Mouse (Mus musculus) adrenal gland, adult 18-20 months (tissue): Measurements from ENCODE around the gene Sap30bp. TPM values are rescaled to one million over a fixed set of nuclear protein-coding genes. Genes with fewer than 3 reads are reported as not detected.
A peak's percentile ranks its signal among the peaks of the same experiment; 100 is the strongest.

ENCODE experiments used
- DNase-seq, 2 experiments: peaks; one replicate each; pipeline ENCODE4 v3.0.0; 2021 to 2022; ENCODE audit warnings: low spot score in 2 of 2
- total RNA-seq, 2 experiments: library from RNA; stranded (reverse); gene quantifications; 1 replicate in 1 of 2; 2 replicates in 1 of 2; pipeline ENCODE4 v1.2.3; 2021

The Sap30bp gene
- total RNA-seq, 2 experiments from 2014 or later: 37.3 to 47.6 TPM

DNA sequence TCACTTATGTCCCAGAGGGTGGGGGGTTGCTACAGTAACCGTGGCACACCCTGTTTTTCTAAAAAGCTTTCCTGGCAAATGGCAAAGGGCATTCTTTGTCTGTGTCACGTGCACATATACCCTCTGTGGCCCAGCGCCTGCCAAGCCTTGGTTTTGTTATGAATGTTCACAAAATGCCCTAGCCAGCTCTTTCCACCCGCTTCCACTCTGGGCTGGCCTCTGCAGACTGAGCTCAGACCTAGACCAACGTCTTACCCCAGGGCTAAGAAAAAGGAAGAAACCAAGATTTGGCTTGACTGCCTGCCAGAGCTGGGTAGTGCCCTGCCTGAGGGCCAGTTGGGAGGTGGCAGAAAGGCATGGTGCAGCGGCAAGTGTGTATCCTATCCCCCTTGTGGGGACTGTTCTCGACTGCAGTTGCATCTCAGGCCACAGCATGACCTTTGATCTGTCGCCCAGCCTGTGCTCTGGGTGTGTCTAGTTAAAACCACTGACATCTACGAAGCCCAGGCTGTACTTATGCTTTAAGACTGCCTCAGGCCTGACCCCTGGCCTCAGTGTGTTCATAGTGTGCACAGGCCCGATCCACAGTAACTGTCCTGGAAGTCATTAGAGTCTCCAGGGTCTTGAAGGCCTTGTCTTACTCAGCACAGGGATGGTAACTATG, 22.2 kb downstream of the Sap30bp start:
- no peak for DNase-seq

DNA sequence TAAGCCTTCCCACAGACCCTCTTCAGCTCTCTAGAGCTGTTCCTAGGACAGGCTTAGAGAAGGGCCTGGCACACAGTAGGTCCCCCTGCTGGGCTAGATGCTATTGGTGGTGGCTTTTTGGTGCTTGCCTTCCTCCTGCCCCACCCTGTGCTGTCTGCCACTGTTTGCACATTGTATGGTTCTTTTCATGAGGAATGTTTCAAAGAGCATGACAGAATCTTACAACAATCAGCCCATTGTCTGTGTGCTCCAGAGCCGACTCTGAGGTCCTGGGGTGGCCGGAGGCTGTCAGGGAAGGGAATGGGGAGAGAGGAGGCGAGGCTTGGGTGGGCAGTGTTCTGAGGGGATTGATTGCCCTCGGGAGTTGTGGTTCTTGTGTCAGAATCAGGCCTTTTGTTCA, 23.4 kb downstream of the Sap30bp start:
- no peak for DNase-seq

DNA sequence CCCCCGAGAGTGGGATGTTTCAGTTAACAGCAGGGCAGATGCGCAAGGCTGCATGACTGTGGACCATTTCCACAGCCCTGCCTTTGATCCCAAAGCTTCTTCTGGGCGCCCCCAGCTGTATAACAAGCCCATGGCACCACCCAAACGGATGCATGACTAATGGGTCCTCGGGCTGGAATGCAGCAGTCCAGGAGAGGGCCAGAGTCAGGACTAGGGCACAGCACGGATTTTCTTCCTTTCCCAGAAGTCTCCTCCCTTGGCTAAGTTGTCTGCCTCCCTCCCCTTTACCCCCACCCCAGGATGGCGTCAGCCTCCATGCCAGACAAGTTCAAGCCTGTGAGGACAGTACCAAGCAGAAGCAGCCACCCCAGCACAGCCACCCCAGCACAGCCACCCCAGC, 24.9 kb downstream of the Sap30bp start:
- DNase-seq: no peak

DNA sequence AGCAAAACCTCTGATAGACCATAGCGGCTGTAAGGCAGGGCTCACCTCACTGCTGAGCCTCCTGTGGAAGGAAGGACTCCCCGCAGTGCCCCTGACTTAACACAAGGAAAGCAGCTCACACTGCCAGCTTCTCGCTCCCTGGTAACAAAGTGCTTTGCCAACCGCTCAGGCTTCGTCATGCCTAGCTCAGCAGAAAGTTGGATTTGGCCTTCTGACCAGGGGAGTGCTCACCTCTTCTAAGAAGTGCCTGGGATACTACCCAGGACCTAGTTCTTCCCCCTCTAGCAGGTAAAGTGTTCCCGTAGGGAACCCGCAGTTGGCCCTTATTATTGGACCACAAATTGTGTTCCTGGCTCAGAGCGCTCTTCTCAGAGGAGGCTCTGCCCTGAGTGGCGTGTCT, 25.9 kb downstream of the Sap30bp start:
- DNase-seq: no peak

DNA sequence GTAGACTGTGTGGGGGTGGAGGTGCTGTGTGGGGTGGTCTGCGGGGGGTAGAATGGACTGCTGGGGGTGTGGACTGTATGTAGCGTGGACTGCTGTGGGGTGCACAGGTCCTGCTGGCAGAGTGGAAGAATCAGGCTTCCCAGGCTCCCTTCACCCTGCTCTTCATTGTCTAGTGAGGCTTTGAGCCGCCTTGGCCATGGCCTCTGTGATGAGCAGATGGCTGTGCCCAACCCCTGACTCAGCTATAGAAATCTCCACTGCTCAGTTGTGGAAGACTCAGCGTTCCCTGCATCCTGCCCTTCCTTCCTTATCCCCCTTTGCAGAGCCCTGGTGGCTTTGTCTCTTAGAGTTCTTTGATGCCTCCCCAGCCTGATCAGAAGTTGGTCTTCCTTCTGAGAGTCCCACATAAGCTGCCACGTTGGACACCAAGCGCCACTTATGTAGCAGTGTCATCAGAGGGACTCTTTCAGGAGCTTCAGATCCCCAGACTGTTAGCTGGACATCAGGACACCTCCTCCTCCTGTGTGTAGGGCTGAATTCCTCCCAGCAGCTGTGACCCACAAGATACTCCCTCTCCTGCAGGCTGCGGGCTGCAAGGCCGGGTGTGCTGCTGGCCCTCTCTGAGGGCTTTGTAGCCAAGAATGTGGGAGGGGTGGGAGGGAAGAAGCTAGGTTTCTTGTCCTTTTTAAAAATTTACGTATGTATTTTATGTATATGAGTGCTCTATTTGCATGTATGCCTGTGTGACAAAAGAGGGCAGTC, 29.8 kb downstream of the Sap30bp start:
- DNase-seq: no peak

GRCm38 (mm10) chr11:115964977-115965604, 32.0 kb downstream of the Sap30bp start:
- DNase-seq: peak; percentile 54 to 60

DNA sequence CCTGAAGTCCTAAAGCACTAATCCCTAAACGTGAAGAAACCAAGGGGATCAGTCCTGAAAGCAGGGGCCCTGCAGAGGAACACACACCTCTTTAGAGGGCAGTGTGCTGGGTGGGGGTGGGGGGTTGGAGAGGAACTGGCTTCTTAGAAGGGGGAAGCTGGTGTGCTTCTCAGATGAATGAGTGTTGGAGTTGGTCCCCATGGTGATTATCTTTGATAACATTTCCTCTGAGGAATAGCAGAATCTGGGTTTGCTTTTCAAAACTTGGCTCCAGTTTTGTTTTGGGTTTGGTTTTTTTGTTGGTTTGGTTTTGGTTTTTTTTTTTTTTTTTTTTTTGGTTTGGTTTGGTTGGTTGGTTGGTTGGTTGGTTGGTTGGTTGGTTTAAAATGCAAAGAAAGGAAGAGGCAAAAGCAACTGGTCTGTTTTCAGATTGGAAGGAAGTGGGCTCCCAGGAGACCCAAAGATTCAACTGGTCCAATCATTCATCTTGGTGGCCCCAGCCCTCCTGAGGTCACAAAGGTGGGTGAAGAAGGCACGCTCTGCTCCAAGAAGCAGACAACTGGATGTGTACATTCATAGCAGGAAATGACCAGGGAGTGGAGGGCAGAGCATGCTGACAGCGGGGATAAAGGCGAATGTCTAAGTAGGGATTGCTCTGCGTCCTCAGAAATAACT, 35.8 kb downstream of the Sap30bp start:
- DNase-seq: no peak

GRCm38 (mm10) chr11:115970006-115970673, 37.1 kb downstream of the Sap30bp start:
- no peak for DNase-seq

DNA sequence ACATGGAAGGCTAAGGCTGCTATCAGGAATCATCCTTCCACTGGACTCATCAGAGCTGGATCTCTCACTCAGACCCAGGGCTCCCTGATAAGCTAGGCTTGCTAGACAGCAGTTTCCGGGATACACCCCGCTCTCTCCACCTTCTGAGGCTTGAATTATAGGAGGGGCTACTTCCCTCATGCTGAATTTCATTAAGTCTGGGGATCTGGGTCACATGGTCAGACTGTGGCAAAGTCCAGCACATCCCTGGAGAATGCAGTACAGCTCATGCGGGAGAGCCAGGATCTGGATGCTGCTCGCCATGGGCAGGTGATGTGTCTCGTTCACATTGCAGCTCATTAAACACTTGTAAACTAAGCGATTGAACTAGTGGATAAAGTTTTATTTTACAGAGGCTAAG, 37.9 kb downstream of the Sap30bp start:
- no peak for DNase-seq

DNA sequence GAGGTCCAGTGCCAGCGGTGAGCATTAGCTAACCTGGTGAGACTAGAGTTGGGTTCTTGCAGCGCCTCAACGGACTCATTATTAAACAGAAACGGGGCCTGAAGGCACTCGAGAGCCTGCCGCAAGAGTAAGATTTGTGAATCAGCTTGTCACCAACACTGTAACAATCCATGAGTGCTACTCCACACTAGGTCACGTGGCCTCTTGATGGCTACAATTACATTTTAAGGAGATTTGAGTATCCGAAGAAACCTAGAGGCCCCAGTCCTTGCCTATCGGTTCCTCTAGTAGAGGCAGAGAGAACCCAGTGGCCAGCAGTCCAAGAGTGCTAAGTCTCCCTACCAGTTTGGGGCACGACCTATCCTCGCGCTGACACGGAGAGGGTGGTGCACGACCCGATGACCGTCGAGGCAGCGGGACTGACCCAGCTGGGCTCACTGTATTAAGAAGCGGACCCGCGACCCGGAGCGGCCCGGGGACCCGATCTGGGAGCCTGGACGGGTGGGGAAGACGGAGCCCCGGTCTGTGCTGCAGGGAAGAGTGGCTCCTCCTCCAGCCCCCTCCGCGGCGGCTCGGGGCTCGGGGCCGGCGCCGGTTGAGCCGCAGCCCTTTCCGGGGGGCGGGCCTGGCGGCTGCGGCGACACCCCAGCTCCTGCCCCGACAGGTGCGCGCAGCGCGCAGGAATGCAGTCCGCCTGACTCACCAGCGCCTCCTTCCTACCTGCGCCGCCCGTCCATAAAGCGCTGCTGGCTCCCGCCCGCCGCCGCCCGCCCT, 41.4 kb downstream of the Sap30bp start, which contains the start of gene Itgb4:
Gene Itgb4, plus strand, starts transcription at position 401 of the 774 bp plus-strand sequence.
- DNase-seq: no peak

GRCm38 (mm10) chr11:115975083-115975420, 42.0 kb downstream of the Sap30bp start:
- no peak for DNase-seq

DNA sequence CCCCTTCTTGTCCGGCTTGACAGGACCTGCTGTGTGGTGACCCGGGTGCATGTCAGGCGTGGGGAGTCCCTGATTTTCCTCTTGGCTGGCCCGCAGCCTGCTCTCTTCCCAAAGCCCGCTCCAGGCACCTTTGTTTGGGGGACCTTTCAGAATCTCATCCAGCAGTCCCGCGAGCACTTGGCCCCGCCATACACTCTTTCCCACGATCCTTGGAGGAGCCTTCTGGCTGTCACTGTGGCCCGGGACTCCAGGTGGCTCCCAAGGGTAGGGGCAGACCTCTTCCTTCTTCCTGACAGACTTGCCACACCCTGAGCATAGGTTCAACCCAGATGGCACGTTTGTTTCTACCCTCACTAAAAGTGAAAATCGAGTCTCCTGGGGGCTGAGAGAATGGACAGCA, 42.5 kb downstream of the Sap30bp start:
- DNase-seq: no peak

GRCm38 (mm10) chr11:115982472-115982871, 49.4 kb downstream of the Sap30bp start:
- DNase-seq: no peak

- DNase-seq: no peak
These were observed 50.2 kb downstream of the Sap30bp start for GRCm38 (mm10) chr11:115983291-115983690.

DNA sequence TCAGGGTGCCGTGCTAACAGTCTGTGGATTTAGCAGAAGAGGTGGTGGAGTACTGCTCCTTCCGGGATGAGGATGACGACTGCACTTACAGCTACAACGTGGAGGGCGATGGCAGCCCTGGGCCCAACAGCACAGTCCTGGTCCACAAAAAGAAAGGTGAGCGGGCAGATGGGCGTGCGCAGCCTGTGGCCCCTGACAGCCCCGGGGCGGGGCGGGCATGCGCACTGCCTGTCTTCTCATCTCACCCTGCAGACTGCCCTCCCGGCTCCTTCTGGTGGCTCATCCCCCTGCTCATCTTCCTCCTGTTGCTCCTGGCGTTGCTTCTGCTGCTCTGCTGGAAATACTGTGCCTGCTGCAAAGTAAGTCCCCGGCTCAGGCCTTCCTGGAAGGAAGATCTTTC, 56.6 kb downstream of the Sap30bp start:
- no peak for DNase-seq

DNA sequence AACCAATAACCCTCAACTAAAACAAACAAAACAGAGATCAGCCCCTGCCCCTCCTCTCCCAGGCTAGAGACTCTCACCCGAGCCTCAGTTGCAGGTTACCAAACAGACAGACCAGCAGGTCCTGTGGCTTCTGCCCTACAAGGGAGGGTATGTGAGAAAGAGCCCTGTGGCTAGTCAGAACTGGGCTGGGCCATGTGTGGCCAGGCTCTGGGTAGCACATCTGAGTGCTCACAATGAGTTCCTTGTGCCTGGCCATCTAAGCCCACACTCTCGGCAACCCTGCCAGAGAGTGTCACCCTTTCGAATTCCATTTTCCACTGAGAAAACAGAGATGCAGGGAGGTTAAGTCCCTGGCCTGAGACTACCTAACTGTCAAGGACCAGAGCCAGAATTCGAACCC, 59.0 kb downstream of the Sap30bp start:
- no peak for DNase-seq

DNA sequence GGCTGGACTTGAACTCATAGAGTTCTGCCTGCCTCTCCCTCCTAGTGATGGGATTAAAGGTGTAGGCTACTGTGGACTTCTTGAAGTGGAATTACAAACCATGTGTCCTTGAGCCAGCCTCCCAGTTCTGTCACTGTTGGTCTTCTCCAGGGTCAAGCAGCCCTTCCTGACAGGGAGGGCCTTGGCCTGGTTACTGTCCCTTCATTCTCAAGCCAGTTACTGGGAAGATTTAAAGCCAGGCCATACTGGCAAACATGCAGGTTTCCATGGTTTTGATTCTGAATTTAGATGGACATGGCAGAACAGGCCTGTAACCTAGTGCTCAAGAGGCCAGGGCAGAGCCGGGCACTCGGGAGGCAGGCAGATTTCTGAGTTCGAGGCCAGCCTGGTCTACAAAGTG, 62.2 kb downstream of the Sap30bp start:
- DNase-seq: no peak

- no peak for DNase-seq
These were observed 64.0 kb downstream of the Sap30bp start for GRCm38 (mm10) chr11:115997047-115997446.

DNA sequence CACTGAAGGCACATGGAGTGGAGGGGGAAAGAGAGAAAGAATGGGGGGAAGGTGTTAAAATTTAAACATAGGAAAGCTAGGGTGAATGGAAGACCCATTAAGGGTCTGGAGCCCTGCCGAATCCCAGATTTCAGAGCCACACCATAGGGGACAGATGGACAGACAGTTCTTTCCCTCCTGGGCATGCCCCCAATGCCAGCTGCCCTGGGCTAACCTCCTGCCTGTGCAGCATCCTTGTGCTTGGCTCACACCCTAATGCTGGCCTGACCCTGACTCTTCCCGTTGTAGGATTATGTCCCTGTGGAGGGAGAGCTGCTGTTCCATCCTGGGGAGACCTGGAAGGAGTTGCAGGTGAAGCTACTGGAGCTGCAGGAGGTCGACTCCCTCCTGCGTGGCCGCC, 64.6 kb downstream of the Sap30bp start:
- DNase-seq: no peak

DNA sequence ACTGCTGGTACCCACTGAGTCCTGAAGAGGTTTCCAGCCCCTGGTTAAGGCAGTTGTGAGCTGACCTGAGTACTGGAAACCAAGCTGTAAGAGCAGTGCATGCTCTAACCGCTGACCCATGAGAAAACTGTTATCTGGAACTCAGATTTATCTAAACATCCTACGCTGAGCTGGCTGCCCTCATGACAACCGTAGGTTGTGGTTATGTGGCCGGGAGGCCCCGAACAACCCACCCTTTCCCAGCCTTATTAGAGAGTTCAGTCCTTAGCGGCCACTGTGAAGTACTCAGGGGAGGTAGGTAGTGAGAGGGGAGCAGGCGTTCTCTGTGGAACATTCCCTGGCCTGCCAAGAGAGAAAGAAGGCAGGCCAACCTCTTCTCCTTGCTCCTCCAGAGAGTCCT, 65.9 kb downstream of the Sap30bp start:
- DNase-seq: no peak
